Mouse (Mus musculus) v-Abl transformed pro-B cells (cell line): ENCODE measurements around the gene Sh3gl1.

Experiments used
- in situ Hi-C, 2 experiments: fragments of 400-800 bp; cut with MboI; formaldehyde crosslinking; loops; one replicate each; pipeline ENCODE4 v1.15.1; 2025; ENCODE audit not compliant: unreplicated experiment in 2 of 2

Sh3gl1 gene

GRCm38 (mm10) chr17:56005415-56006061, 30.9 kb downstream of the Sh3gl1 start, which contains the start of the genes Stap2 and Mpnd:
TSS of gene Stap2 (minus strand) at chr17:56005584.
TSS of gene Mpnd (plus strand) at chr17:56005711.
- in situ Hi-C loops: no loop called here

- in situ Hi-C loops: no loop called here
Observed at GRCm38 (mm10) chr17:56003000-56003399, 33.4 kb downstream of the Sh3gl1 start.

GRCm38 (mm10) chr17:55999794-56000499, 36.5 kb downstream of the Sh3gl1 start:
- in situ Hi-C loops: no loop called here

- in situ Hi-C loops: no loop called here
Observed at GRCm38 (mm10) chr17:55996007-55996406, 40.4 kb downstream of the Sh3gl1 start.

GRCm38 (mm10) chr17:55990278-55990898, 46.0 kb downstream of the Sh3gl1 start:
- in situ Hi-C loops: no loop called here

- in situ Hi-C loops: no loop called here
Observed at GRCm38 (mm10) chr17:55986030-55986961, 50.1 kb downstream of the Sh3gl1 start, which contains the start of gene Fsd1. TSS of gene Fsd1 (plus strand) at chr17:55986509.

GRCm38 (mm10) chr17:55977301-55977700, 59.1 kb downstream of the Sh3gl1 start:
- in situ Hi-C loops: loop anchor here in 1 of 2 experiments (10.0 kb wide), 1 partner anchor 368 kb away; no protein-coding TSS in a partner anchor

- in situ Hi-C loops: loop anchor here in 1 of 2 experiments (10.0 kb wide), 1 partner anchor 368 kb away; no protein-coding TSS in a partner anchor
Observed at GRCm38 (mm10) chr17:55976255-55976862, 60.1 kb downstream of the Sh3gl1 start.

- in situ Hi-C loops: loop anchor here in 1 of 2 experiments (5.0 to 25.0 kb wide), 3 partner anchors 41 to 373 kb away; partner anchors contain the start of gene Dpp9
Observed at GRCm38 (mm10) chr17:55971453-55971852, 65.0 kb downstream of the Sh3gl1 start.

GRCm38 (mm10) chr17:55969966-55970891, 66.2 kb downstream of the Sh3gl1 start, which contains the start of gene Shd:
TSS of gene Shd (plus strand) at chr17:55970467.
- in situ Hi-C loops: loop anchor here in 1 of 2 experiments (5.0 to 25.0 kb wide), 3 partner anchors 42 to 375 kb away; partner anchors contain the start of gene Dpp9

GRCm38 (mm10) chr17:55969560-55969959, 66.9 kb downstream of the Sh3gl1 start:
- in situ Hi-C loops: loop anchor here in 1 of 2 experiments (25.0 kb wide), 1 partner anchor 243 kb away; the partner anchor contains the start of gene Dpp9

GRCm38 (mm10) chr17:55968210-55968609, 68.2 kb downstream of the Sh3gl1 start:
- in situ Hi-C loops: loop anchor here in 1 of 2 experiments (25.0 kb wide), 1 partner anchor 244 kb away; the partner anchor contains the start of gene Dpp9

GRCm38 (mm10) chr17:55967186-55967585, 69.2 kb downstream of the Sh3gl1 start:
- in situ Hi-C loops: loop anchor here in 1 of 2 experiments (25.0 kb wide), 1 partner anchor 245 kb away; the partner anchor contains the start of gene Dpp9
